Mouse (Mus musculus) ES-Bruce4 (cell line): Measurements from ENCODE around the gene Pik3r3.

Source experiments
- CTCF ChIP-seq: IDR thresholded peaks from one replicate; pipeline ENCODE4 v1.8.1; 2011; ENCODE audit warnings: low read depth, low read length
- EP300 ChIP-seq: IDR thresholded peaks from 2 replicates; pipeline ENCODE4 v1.6.1; 2011; ENCODE audit warnings: low read depth, low read length; ENCODE audit not compliant: insufficient read depth
- POLR2A ChIP-seq: IDR thresholded peaks from one replicate; pipeline ENCODE4 v1.8.1; 2011; ENCODE audit warnings: low read length; ENCODE audit not compliant: insufficient read depth

DNA sequence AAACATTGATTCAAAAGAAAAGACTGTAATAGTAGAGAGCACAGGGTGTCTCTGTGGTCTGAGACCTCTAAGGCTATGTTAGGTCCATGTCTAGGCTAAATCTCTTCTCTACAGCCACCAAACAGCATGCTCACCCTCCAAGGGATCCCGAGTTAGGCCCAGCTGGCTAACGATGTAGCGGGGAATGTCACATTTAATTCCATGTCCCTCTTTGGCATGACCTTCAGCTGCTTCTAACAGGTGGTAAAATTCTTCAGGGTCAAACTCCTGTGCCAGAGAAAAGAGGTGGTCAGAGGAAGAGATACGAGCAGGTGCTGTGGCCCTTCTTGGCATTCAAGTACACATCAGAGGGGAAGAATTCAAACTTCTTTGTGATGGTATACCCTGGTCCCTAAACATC is 96.2 kb downstream of the Pik3r3 start:
- no peak for TF ChIP-seq EP300
- TF ChIP-seq POLR2A, result no peak
- no peak for TF ChIP-seq CTCF
